ENCODE assay signal across 29 mouse cellular contexts in the genomic region with DNA sequence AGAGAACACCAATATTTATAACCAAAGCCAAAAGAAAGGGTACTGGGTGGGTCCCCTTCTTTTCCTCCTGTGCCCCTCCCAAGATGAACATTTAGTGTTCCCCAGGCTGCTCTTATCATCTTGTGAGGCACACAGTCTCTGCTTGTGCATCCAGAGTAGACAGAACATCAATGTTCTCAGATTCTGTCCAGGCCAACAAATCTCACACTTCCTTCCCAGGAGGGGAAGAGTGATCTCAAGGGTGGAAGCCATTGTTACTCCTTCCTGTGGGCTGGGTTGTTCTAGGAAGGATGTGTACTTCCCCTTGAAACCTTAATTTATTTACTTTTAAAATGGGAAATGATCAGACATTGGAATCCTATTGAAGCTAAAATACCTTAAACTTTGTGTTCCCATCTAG. TPM values are rescaled to one million over a fixed set of nuclear protein-coding genes. Genes with fewer than 3 reads are reported as not detected.
A peak's percentile ranks its signal among the peaks of the same experiment; 100 is the strongest.
DNase-seq lines count a peak whose midpoint lies in the region; TF ChIP-seq lines count a peak whose summit lies in the region.
"Had no signal": no experiment of that assay in that cellular context is flagged by ENCODE, and none has a peak within 500 bp of the region (broad histone marks: within the 10 kb centered on the region; RNA-seq: fewer than 3 reads in every experiment).

No protein-coding gene starts in this region.

- H3K36me3 ChIP-seq in heart, adult 2 months (ENCODE audit: control insufficient read depth, insufficient read depth, low read length) = peaks cover 8% of the 10 kb centered on the region
- no peaks in the 10 kb centered on the region for H3K36me3 ChIP-seq in kidney, adult 2 months (ENCODE audit: control insufficient read depth, insufficient read depth, low read length)
- H3K36me3 ChIP-seq: embryonic facial prominence, embryonic 10.5 days; embryonic facial prominence, embryonic 15.5 days; forebrain, embryonic 12.5 days; heart, embryonic 15.5 days; hindbrain, embryonic 10.5 days; hindbrain, embryonic 15.5 days; limb, embryonic 13.5 days; liver, embryonic 12.5 days; midbrain, embryonic 10.5 days; midbrain, embryonic 15.5 days; neural tube, embryonic 15.5 days had no signal

- H3K27me3 ChIP-seq in heart, adult 2 months (ENCODE audit: control insufficient read depth, insufficient read depth, low read length) = no peaks in the 10 kb centered on the region
- H3K27me3 ChIP-seq in kidney, adult 2 months (replicated peaks; ENCODE audit: control insufficient read depth, insufficient read depth, low read length) = no peaks in the 10 kb centered on the region
- H3K27me3 ChIP-seq: embryonic facial prominence, embryonic 15.5 days; forebrain, embryonic 12.5 days; heart, embryonic 15.5 days; hindbrain, embryonic 15.5 days; limb, embryonic 13.5 days; liver, embryonic 12.5 days; midbrain, embryonic 15.5 days; neural tube, embryonic 15.5 days had no signal

- no peak overlapping the region for H3K4me3 ChIP-seq in heart, adult 2 months
- no peak overlapping the region for H3K4me3 ChIP-seq in kidney, adult 2 months (ENCODE audit: insufficient read depth, low read depth, low read length)
- H3K4me3 ChIP-seq in lung, adult 2 months (replicated peaks; ENCODE audit: extremely low read depth, low read depth, low read length) = no peak overlapping the region
- H3K4me3 ChIP-seq: embryonic facial prominence, embryonic 10.5 days; embryonic facial prominence, embryonic 15.5 days; forebrain, embryonic 12.5 days; heart, embryonic 15.5 days; hindbrain, embryonic 10.5 days; hindbrain, embryonic 15.5 days; left cerebral cortex, adult 2 months; limb, embryonic 13.5 days; liver, embryonic 12.5 days; midbrain, embryonic 10.5 days; midbrain, embryonic 15.5 days; neural tube, embryonic 15.5 days had no signal

- intact Hi-C loops in heart, adult 2 months (cut with DNase I) = loop anchor here (1.0 to 5.0 kb wide), 6 partner anchors 24 to 78 kb away; no protein-coding TSS in a partner anchor
- intact Hi-C loops in heart, postnatal 36 days (cut with DNase I) = loop anchor here (1.0 to 2.0 kb wide), 3 partner anchors 38 to 73 kb away; a partner anchor contains a TSS
- intact Hi-C loops in left cerebral cortex, postnatal 36 days (cut with DNase I) = no loop called here

- H3K4me1 ChIP-seq in heart, adult 2 months (ENCODE audit: control insufficient read depth, insufficient read depth, low read length) = peaks cover 3% of the 10 kb centered on the region
- no peaks in the 10 kb centered on the region for H3K4me1 ChIP-seq in kidney, adult 2 months (ENCODE audit: control insufficient read depth, insufficient read depth, low read length)
- no peaks in the 10 kb centered on the region for H3K4me1 ChIP-seq in lung, adult 2 months (ENCODE audit: control insufficient read depth, insufficient read depth, low read length)
- H3K4me1 ChIP-seq: embryonic facial prominence, embryonic 10.5 days; embryonic facial prominence, embryonic 15.5 days; forebrain, embryonic 12.5 days; heart, embryonic 15.5 days; hindbrain, embryonic 10.5 days; hindbrain, embryonic 15.5 days; limb, embryonic 13.5 days; liver, embryonic 12.5 days; midbrain, embryonic 10.5 days; midbrain, embryonic 15.5 days; neural tube, embryonic 15.5 days had no signal

- peak overlapping the region; percentile 70 for H3K27ac ChIP-seq in heart, adult 2 months
- H3K27ac ChIP-seq in kidney, adult 2 months (ENCODE audit: insufficient read depth, low read depth, low read length) = no peak overlapping the region
- H3K27ac ChIP-seq: embryonic facial prominence, embryonic 10.5 days; embryonic facial prominence, embryonic 15.5 days; forebrain, embryonic 12.5 days; heart, embryonic 15.5 days; hindbrain, embryonic 10.5 days; hindbrain, embryonic 15.5 days; left cerebral cortex, adult 2 months; limb, embryonic 13.5 days; liver, embryonic 12.5 days; midbrain, embryonic 10.5 days; midbrain, embryonic 15.5 days; neural tube, embryonic 15.5 days had no signal

- DNase-seq in heart, adult 2 months = peak in 1 of 2 experiments; percentile 29
- DNase-seq in heart, postnatal 36 days = no peak
- DNase-seq in kidney, adult 2 months = peak; percentile 71
- no peak for DNase-seq in kidney, postnatal 4 days
- DNase-seq in lung, adult 18-20 months = peak; percentile 18 to 63
- DNase-seq in lung, adult 2 months = no peak
- peak; percentile 75 for DNase-seq in lung, postnatal 25 days (ENCODE audit: low spot score)
- DNase-seq in left cerebral cortex, postnatal 36 days (ENCODE audit: low spot score in 2 of 2) = no peak
- DNase-seq: adrenal gland, postnatal 25 days; cerebellum, adult 8-10 months; cerebellum, postnatal 25 days; forebrain, postnatal 0 days; gastrocnemius, postnatal 10 days; lung, embryonic 14.5 days; retina, postnatal 1 day; right cerebral cortex, postnatal 14 days; thymus, postnatal 4 days had no signal

- TF ChIP-seq POLR2A in heart, adult 2 months (IDR thresholded peaks at IDR 0.05; ENCODE audit: insufficient read depth, low read depth, low read length) = peak; percentile 15; the same call in 1 of the 2 replicates
- no peak for TF ChIP-seq POLR2A in kidney, adult 2 months (IDR thresholded peaks at IDR 0.05; ENCODE audit: low read depth, low read length)
- TF ChIP-seq POLR2A in lung, adult 2 months (IDR thresholded peaks at IDR 0.05; ENCODE audit: borderline replicate concordance, extremely low read depth, low read depth, low read length) = no peak

- TF ChIP-seq CTCF in heart, adult 2 months (IDR thresholded peaks at IDR 0.05) = no peak
- no peak for TF ChIP-seq CTCF in kidney, adult 2 months (conservative IDR thresholded peaks at IDR 0.05; ENCODE audit: insufficient read depth, insufficient read length, low read depth, low read length)
- TF ChIP-seq CTCF in lung, adult 2 months (IDR thresholded peaks at IDR 0.05; ENCODE audit: insufficient read depth, low read length) = no peak

- no peak overlapping the region for H3K9ac ChIP-seq in heart, adult 2 months (ENCODE audit: low read depth, low read length)
- H3K9ac ChIP-seq: embryonic facial prominence, embryonic 15.5 days; forebrain, embryonic 12.5 days; forebrain, postnatal 0 days; heart, embryonic 15.5 days; hindbrain, embryonic 15.5 days; limb, embryonic 13.5 days; liver, embryonic 12.5 days; lung, embryonic 14.5 days; midbrain, embryonic 15.5 days; neural tube, embryonic 15.5 days had no signal

- TF ChIP-seq EP300 in heart, adult 2 months (IDR thresholded peaks at IDR 0.05; ENCODE audit: insufficient read depth, low read depth, low read length) = 0 out of 2 replicates have a peak, but pooled peaks have one; percentile 55

- H3K79me2 ChIP-seq in heart, adult 2 months (replicated peaks; ENCODE audit: control insufficient read depth, insufficient read depth, low read length) = no peaks in the 10 kb centered on the region

RNA-seq across cellular contexts. Expression of a gene that starts 39.7 kb away (rescaled TPM):
- total RNA-seq in heart, adult 2 months (2021) = 10 to 100 TPM; 20.4 to 32.7 TPM
- polyA plus RNA-seq in heart, adult 2 months (2012; rRNA removed) = 15.4 and 22.7 TPM in 2 replicates
- total RNA-seq in heart, postnatal 36 days (2021) = 10 to 100 TPM; 32.3 to 38.6 TPM
- polyA plus RNA-seq in kidney, adult 2 months (2012; rRNA removed) = 22.2 and 24.5 TPM in 2 replicates
- 34.0 and 36.0 TPM in 2 replicates for polyA plus RNA-seq in lung, adult 2 months (2012; rRNA removed)
- 10 to 100 TPM; 34.8 to 41.5 TPM for total RNA-seq in left cerebral cortex, postnatal 36 days (2021)

Comparison
In these comparisons a context has a peak if more than half of its experiments do, and no peak if none do; other contexts are left out.
1. DNase-seq: peak in kidney, adult 2 months (single experiment), lung, adult 18-20 months (2 of 2) and lung, postnatal 25 days (single experiment); none in heart, postnatal 36 days (0 of 2), kidney, postnatal 4 days (0 of 2), lung, adult 2 months (single experiment) and left cerebral cortex, postnatal 36 days (0 of 2).